Mouse (Mus musculus): ENCODE data around the gene R3hdm2.

DNA sequence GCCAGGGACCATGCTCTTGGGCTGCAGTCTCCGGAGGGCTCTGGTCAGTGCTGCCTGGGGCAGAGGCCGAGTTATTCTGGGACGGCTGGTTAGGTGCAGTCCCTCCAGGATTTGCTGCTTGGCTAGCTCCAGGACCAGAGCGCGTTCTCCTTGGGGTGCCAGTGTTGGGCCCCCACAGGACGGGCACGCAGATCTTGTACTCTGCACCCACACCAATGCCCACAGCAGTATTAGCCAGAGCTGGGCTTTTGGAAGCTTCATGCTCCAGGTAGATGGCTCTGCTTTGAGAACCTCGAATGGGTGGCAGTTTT lies 28.9 kb upstream of the R3hdm2 start:
- TF ChIP-seq POLR2A (IDR thresholded peaks at IDR 0.05; ENCODE audit: low read depth, low read length) (no peak), CTCF (IDR thresholded peaks at IDR 0.05; ENCODE audit: borderline replicate concordance, insufficient read depth, low read length) (no peak)
